Mouse (Mus musculus): ENCODE results near the gene Csrnp3. TPM values are rescaled to one million over a fixed set of nuclear protein-coding genes. Genes with fewer than 3 reads are reported as not detected.

Gene Csrnp3
- total RNA-seq, 2 experiments from 2014 or later = 3.4 to 4.5 TPM

DNA sequence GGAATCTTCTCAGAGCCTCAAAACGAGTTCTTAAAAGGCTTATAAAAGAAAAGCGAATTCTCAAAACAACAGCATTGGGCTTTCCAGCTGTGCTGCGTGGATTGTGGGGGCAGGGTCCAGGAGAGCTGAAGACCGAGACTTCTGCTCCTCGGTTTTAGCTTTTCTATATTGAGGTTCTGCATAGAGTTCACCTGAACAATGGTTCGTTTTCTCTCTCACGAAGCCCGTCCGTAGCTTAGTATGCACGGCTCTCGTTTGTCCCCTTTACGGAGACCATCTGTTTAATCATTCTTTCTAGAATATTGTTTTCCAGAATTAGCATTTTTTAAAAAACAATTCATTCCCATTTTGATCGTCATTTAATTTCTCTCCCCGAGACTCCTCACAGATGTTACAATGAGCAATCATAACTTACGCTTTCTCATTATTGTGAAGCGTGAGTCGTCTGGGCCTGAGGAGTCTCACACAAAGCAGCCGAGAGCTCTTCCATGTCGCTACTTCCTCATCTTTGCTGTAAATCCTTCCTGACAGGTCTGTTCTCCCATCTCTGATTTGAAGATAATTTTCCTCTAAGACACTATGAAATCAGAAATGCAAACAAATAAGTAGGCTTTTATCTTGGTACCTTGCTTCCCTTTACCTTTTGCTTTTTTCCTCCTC lies 163.6 kb downstream of the Csrnp3 start:
- DNase-seq (ENCODE audit: low spot score in 2 of 2) = no peak

DNA sequence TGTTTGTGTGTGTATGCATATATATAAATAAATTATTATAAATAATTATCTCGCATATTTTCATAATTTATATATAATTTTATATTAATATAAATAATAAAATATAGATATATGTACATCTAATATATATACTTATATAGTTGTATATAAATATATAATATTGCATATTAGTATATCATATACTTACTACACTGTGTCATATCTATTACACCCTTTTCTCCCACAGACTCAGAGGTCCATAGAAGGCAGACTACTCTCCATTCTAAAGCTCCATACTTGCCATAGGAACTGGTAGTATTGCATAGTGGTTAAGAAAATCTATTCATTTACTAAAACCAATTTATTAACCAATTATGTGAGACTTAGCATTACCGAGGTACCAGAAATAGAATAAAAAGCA lies 164.1 kb downstream of the Csrnp3 start:
- DNase-seq (ENCODE audit: low spot score in 2 of 2) = no peak

DNA sequence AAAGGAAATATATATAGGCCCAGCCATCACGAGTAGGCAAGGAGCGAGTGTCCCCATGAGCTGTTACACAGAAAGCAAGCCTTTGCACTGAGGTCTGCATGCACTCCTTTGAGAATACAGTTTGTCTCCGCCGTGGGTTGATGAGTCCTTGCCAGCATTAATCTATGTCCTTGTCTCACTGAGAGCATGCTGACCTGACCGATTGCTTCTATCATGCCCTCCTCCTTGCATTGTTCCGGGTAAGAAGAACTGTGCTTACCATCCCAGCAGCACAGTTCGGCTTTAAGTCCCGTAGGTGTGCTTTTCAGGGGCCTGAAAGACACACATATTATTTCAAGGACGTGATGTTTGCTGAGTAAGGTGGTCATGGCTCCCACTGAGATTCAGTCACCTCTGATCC lies 173.1 kb downstream of the Csrnp3 start:
- no peak for DNase-seq (ENCODE audit: low spot score in 2 of 2)

DNA sequence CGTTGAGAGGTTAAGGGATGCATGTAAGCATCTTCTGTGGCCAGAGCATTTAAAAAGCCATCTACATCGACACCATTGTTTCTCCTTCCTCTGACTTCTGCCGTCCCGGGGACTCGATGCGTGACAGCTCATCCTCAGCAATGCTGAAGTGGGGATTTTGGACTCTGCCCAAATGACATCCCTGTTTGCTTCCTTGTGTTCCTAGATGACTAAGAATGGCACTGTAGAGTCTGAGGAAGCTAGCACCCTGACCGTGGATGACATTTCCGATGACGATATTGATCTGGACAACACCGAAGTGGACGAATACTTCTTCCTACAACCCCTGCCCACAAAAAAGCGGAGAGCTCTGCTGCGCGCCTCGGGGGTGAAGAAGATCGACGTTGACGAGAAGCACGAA lies 173.7 kb downstream of the Csrnp3 start:
- no peak for DNase-seq (ENCODE audit: low spot score in 2 of 2)

DNA sequence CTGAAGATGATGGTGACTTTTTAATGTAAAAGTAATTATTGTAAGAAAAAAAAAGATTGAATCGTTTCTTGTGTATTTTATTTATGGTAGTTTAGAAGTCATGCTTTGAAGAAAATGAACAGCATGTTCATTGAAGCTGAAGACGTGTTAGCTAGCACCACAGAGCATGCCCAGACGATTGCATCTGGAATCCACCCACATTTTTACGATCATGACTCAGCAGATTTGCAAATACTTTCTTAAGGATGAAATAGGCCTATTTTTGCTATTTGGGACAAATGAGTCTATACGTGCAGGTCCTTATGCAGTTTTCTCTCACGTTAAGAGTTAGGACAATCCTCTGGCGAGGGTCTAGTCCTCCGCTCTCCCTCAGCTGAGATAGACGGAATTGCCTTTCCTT lies 177.9 kb downstream of the Csrnp3 start:
- DNase-seq (ENCODE audit: low spot score in 2 of 2) = no peak

DNA sequence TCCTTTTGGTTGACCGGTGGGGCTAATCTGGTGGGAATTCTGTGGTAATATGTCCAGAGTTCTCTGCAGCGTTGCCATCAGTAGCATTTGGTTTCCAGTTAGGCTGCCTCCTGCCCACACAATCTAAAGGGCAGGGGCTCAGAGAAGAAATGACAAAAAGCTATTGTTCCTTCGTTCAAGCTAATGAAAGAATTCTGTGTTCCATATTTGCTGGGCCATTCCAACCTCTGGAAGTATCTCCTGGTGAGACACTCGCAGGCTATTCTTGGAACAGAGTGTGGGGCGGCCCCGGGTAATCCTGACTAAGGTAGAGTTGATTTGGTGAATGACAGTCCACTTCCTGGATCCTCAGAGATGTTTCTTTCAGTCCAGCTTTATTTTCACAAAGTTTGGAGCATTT lies 179.3 kb downstream of the Csrnp3 start:
- no peak for DNase-seq (ENCODE audit: low spot score in 2 of 2)

DNA sequence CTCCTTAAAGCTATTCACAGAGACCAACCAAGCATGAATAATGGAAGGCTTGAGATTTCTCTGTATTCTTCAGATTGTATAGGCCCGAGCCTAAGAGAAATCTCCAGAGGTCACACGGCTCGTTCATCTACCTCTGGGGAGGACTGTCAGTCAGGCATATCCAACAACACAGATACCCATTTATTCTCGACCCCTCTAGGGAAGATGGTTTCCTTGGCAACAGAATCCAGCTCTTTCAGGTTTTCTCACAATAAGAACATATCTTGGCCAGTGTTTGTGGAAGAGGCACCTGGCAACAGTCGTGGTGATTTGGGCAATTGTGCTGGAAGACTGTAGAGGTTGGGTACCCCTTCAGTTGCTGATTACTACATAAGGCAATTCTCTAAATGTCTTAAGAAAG lies 183.2 kb downstream of the Csrnp3 start:
- DNase-seq (ENCODE audit: low spot score in 2 of 2) = no peak

DNA sequence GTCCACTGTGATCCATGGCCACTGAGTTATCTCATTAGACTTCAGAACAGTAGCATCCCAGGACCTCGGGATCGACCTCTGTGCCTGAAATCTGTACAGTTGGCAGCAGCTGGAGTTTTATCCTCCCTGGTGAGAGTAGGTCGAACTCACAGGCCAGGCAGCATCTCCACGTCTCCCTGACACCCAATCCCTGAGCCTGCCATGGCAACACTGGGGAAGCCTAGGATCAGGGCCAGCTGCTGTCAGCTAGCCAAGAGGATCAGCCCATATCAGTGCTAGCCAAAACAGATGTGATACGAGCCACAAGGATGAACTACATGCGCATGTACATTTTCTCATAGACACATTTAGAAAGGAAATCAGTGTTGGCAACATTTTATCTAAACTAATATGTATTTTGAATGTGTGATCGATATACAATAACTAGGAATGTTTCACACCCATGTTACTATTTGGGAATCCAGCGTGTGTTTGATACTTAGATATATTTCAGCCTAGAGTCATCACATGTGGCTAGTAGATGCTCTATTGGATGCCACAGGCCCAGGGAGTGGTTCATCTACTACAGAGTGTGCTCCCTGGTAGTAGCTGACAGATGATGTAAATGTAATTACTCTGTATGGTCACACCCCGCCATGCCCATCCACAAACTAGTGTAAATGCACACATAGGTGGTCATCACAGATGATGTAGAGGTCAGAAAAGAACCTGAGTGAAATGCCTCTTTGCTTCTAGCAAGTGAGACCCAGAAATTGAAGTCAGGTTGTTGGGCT lies 189.5 kb downstream of the Csrnp3 start:
- no peak for DNase-seq (ENCODE audit: low spot score in 2 of 2)

DNA sequence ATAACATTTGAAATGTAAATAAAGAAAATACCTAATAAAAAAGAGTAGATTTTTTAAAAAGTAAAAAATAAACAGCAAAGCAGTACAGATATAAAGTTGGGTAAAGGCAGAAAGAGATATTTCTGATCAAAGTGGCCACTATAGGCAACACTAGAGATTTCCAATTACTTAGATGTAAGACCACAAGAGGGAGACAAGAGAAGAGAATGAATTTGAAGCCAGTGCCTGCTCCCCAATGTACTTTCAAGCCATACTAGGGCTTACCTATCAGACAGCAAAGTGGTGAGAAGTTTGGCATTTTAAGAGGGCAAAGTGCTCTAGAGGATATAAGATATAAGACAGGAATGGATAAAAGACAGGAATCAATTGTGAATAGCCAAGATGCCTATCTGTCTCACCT lies 195.0 kb downstream of the Csrnp3 start:
- DNase-seq (ENCODE audit: low spot score in 2 of 2) = no peak

DNA sequence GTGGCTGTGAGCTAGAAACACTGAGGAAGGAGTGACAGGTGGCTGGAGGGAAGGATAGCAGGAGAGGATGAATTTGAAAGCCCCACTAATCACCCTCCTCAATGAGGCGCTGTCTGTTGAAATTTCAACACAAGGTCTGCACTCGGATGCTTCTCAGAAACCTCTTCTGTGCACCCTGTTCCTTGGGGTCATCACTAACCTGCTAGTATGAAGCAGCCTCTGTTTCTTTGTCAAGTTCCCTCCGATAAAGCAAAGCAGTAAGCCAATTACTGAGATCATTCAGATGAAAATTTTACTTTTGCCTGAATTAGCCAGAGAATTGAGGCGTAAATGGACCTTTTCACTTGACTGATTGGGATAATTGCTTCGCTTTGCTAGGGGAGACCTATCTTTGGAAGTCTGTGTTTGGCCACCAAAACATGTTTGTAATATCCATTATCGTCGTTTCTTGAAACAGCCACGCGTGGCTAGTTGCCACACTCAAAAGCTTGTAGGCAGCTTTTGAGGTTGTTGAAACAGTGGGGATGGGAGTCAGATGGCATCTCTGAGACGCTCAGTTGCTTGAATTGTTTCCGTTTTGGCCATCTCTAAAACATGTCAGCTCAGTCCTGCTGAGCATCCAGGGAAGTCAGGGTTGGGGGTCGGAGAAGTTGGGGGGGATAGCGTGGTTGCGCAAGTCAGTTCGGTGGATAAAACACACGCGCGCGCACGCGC lies 195.8 kb downstream of the Csrnp3 start:
- no peak for DNase-seq (ENCODE audit: low spot score in 2 of 2)

DNA sequence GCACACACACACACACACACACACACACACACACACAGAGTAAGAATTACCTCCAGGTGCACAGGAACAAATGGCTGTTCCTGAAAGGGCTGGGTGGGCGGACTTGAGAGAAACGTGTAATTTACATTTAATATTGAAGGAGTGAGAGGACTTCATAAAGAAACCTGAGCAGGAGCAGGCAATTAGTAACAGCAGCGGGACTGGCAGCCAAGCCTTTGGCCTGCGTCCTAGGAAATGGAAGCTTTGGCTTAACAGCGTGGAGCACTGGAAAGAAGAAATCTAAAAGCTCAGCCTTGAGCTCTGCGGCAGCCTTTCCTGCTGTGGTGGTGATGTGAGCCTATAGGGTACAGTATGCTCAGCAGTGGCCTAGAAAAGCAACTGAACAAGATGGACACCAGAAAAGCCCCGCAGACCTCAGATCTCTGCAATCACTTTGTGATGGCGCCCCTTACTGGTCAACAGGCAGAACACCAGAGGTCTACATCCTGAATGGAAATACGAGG lies 196.4 kb downstream of the Csrnp3 start:
- DNase-seq (ENCODE audit: low spot score in 2 of 2) = no peak

DNA sequence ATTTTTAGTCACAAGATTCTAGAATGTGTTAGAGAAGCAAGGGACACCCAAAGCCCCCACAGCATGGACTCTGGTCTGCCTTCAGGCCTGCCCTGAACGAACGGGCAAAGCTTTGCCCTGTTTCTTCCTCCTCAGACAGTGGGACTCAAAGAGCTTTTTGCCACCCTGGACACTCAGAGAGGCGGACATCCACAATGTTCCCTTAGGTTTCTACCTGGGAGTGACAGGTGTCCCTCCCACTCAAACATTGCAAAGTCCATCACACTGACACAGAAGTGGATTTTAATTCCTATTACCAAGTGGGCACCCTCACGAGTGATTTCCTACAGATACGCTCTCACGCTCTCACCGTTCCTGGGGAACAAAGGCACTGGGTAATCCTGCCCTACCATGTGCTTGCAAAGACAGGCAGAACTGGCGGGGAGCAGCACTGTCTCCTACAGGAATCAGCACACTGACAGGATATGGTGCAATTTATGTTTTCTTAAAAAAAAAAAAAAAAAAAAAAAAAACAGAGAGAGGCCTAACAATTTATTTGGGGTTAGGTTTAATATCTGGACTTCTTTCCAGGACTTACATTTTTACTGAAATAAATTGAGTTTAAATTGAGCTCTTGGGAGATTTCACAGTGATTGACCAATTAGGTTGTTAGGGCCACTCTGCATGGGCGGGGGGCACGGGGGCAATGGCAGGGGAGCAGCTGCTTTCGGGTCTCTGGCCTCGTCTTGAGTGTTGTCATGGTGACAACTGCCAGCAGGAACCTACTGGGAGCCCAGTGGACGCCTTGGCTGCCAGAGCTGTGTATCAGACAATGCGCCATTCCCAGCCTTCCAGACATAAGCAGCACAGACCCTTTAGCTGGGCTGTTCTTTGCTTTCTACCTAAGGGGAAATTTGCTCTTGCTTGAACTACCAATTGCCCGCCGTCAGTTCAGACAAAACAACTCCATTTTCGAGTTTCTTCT lies 198.2 kb downstream of the Csrnp3 start:
- no peak for DNase-seq (ENCODE audit: low spot score in 2 of 2)

DNA sequence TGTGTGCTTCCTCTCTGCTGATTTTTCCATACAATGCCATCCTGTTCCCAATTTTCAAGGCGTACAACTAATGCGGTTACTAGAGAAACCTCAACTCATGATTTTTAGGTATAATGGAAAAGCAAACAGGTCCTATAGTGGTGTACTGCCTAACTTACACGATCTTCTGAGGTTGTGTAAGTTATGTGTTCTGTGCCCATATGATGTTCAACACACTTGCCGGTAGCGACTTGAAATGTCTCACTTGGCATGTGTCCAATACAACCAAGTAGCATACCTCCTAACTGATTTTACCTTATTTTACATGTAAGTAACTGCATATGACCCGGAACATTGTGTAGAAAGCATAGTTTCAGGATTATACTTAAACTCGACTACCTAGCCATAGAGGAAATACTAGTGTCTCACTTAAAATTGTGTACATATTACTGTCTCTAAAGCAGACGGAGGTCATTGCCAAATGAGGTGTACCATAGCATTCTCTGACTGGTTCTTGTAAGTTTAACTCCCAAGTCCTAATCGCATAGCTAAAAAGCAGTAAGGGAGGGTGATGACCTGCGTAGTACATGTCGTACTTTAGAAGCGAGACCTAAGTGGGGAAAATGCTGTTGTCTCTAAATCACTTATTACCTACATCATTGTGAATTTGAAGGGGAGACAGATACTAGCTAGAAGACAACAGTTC lies 199.0 kb downstream of the Csrnp3 start:
- DNase-seq (ENCODE audit: low spot score in 2 of 2) = no peak

DNA sequence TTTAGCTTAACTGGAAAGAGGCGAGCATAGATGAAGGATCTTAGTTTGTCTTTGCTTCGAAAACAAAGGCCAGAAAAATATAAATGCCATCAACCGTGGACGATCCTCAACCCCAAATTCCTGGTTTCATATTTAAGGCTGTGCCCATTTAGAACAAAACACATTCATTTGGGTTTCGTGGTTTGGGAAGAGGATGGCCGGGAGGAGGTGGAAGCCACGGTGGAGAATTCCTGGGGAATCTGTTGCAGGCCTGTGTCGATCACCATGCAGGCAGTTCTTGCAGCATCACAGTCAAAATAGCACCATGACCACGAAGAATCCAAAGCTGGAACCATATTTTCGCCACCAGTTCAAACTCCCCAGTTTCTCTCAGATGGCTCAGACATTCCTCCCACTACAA lies 217.7 kb downstream of the Csrnp3 start:
- DNase-seq (ENCODE audit: low spot score in 2 of 2) = no peak

DNA sequence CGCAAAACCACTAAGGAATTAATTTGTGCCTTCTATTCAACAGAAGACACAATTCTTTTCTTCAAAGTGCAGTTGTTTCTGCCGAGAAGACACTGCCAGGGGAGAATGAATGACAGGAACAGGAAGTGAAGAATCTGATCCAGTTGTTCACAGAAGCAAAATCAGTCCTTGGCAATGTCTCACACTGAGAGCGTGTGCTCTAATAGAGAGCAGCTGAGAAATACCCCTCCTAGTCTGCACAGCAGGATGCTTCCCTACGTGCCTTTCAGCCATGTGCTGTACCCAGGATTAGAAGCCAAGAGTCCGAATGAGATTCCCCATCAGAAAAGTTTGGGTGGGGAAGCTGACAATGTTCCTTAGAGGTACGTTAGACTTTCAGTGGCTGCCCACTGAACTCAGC lies 223.9 kb downstream of the Csrnp3 start:
- no peak for DNase-seq (ENCODE audit: low spot score in 2 of 2)

DNA sequence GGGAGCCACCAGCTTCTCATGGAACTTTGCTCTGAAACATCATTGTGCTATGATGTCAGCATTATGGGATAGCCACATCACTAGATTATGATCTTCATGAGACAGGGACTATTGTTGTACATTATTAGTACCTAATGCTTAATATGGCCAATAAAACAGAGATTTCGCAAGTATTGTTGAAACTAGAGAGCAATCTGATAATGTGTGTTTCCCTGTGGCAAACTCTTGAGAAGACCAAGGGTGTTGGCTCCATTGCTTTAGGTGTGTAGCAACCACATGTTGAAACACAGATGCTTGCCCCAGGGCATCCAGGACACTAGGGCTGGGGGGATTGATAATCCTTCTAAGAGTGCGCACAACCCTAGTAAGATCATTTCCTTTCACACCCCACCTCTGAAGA lies 235.2 kb downstream of the Csrnp3 start:
- DNase-seq (ENCODE audit: low spot score in 2 of 2) = no peak

Measured in adrenal gland, postnatal 4 days (tissue).